Mouse (Mus musculus) gastrocnemius, adult 18-20 months (tissue): Measurements from ENCODE around the gene Aurkb. TPM values are rescaled to one million over a fixed set of nuclear protein-coding genes. Genes with fewer than 3 reads are reported as not detected.
"Not testable (repeated sequence)": the region's sequence is repeated elsewhere in the genome, so short reads cannot be mapped to it uniquely, and the experiment has no call there.

Experiments used
- DNase-seq: peaks from one replicate; pipeline ENCODE4 v3.0.0; 2021; ENCODE audit warnings: low spot score
- long read RNA-seq, 2 experiments: library from polyadenylated mRNA; stranded (forward); transcript quantifications; one replicate each; pipeline ENCODE4 v2.0.0; 2021
- total RNA-seq, 2 experiments: library from RNA; stranded (reverse); gene quantifications; 2 replicates each; pipeline ENCODE4 v1.2.3; 2021

Gene Aurkb
- not detected for total RNA-seq
- long read RNA-seq, experiment 1, result 0 reads
- long read RNA-seq, experiment 2, result 0 reads

DNA sequence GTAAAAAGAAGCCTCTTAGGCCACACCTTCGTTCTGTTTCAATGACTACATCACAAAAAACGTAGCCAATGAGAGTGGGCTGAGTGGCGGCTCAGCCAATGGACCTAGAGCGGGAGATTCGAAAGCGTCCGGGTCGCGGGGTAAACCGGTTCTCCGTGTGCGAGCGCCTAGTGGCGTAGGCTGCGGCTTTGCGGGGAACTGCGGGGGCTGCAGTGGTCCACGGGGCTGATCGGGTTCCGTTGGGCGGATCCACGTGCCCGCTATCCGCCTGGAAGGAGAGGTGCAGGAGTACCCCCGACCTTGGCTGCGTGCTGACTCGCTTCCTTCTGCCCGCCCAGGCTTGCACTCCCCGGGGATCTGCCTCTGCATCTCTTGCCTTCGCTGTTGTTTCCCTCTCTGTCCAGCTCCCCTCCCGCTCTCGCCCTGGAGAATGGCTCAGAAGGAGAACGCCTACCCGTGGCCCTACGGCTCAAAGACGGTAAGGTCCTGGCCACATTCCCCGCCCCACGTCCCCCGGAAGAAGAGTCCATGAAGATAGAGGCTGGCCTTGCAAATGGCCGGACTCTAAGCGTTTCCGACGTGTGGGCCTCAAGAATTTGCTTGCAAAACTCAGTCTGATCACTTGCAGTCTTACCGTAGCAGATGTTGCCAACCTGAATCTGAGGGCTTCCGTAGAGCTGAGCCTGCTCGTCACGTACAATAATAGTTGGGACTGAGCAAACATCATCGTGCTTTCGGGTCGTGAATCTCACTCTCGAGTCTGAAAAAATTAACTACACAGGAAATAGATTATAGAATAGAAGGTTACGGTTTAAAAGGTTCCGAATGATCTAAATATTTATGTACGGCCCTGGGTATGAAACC is at the start of gene Aurkb:
Gene Aurkb (plus strand): TSS at position 117 of the 864 bp plus-strand sequence.
- DNase-seq, result peak; percentile 79

DNA sequence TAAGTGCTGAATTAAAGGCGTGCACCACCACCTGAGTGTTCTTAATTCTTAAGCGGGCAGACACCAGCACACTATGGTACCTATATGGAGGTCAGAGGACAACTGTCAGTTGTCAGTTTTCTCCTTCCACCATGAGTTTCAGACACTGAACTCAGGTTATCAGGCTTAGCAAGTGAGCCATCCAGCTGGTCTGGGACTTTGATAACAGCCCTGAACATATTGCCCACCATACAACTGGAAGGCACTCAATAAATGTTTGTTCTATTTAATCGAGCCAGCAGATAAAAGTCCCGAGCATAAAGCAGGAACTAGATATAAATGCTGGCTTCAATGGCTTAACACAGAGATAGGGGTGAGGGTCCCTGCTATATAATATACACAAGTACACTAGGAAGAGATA is 48.4 kb upstream of the Aurkb start:
- no peak for DNase-seq

DNA sequence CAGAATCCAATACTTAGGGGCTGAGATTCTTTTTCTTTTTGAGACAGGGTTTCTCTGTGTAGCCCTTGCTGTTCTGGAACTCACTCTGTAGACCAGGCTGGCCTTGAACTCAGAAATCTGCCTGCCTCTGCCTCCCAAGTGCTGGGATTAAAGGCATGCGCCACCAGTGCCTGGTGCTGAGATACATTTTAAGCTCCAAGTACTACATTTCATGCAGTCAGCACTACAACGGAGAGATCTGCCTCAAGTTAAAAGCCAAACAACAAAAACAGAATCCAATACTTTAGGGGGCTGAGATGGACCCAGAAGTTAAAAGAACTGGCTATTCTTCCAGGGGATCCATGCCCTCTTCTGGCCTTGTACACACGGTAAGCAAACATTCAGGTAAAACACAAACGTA is 42.7 kb upstream of the Aurkb start:
- DNase-seq, result not testable (repeated sequence)

DNA sequence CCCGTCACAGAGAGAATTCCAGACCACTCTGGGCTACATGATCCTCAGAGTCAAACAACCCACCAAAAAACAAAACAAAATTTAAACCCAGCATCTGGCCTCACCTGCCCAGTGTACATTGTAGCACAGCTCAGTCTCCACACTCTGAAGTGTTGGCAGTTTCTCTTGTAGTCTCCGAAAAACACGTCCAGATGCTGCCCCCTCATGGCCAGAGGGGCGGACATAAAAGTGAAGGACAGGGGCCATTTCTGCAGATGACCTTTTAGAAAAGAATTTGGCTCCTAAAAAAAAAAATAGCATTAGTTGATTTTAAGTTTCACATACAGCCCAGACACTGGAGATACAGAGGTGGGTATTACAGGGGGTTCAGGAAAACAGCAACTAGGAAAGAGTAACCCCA is 41.9 kb upstream of the Aurkb start:
- DNase-seq, result no peak

DNA sequence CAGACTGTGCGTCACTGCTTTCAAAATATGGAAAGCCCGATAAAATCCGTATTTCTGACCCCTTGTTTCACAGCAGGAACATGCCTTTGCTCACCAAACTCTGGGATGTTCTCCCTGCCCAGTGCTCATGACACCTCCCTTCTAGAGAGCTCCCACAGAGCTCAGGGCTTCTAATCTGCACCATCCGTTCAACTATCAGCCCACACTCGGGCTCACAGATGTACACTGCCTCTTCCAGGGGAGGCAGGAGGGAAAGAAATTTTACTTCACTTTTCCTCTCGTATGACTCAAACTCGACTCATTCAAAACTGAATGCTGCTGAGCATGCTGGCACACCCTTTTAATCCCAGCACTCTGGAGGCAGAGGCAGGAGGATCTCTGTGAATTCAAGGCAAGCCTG is 40.3 kb upstream of the Aurkb start:
- DNase-seq, result no peak

DNA sequence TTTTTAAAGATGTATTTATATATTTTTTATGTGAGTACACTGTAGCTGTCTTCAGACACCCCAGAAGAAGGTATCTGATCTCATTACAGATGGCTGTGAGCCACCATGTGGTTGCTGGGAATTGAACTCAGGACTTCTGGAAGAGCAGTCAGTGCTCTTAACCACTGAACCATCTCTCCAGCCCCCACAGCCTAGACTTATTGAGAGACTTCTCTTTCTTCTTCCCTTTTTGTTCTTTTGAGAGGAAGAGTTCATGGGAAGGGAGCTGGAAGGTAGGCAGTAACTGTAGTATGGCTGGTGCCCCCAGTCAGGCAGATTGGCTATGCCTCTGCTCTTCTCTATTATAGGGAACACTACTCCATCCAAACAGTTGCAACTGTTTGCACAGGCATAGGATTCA is 38.9 kb upstream of the Aurkb start:
- not testable (repeated sequence) for DNase-seq

DNA sequence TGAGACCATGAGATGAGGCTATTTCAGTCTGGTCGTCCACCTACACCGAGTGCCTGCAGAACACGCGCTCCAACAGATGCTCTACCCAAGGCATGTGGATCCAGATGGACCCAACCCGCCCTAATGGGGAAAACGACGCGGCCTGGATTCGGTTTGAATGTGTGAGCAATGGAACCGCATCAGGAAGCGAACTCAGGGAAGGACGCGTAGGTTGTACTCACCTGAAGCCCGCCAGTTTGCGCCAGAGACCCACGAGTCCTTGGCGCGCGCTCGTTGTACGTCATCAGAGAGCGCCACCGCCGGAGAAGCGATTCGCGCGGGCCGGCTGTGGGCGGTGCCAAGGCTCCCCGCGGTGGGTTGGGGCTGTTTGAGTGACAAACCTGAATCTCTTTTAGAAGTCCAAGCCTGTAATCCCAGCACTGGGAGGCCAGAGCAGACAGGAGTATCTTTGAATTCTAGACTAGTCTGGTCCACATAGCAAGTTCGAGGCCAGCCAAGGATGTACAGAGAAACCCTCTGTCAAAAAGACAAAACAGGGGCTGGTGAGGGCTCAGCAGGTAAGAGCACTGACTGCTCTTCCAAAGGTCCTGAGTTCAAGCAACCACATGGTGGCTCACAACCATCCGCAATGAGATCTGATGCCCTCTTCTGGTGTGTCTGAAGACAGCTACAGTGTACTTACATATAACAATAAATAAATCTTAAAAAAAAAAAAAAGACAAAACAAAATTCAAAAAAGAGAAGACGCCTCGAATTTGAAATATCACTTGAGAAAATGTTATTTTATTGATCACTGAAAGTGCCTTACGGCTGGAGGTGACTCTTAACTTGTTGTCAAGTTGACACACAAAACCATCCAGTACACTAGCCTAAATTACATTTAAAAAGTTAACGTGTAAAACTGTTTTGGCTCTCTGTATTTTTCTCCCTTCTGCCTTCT is 37.0 kb upstream of the Aurkb start, which contains the start of gene Pfas:
Gene Pfas (minus strand): TSS at position 279 of the 940 bp plus-strand sequence.
- DNase-seq, result peak; percentile 71

DNA sequence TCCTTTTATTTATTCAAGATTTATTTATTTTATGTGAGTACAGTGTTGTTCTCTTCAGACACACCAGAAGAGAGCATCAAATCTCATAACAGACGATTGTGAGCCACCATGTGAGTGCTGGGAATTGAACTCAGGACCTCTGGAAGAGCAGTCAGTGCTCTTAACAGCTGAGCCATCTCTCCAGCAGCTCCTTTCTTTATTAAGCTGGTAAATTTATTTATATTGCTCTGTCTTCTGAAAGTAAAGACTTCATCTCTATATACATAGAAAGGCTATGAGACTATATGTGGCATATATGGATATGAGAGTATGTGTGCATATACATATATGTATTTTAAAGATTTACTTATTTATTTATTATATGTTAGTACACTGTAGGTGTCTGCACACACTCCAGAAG is 35.9 kb upstream of the Aurkb start:
- DNase-seq, result no peak

DNA sequence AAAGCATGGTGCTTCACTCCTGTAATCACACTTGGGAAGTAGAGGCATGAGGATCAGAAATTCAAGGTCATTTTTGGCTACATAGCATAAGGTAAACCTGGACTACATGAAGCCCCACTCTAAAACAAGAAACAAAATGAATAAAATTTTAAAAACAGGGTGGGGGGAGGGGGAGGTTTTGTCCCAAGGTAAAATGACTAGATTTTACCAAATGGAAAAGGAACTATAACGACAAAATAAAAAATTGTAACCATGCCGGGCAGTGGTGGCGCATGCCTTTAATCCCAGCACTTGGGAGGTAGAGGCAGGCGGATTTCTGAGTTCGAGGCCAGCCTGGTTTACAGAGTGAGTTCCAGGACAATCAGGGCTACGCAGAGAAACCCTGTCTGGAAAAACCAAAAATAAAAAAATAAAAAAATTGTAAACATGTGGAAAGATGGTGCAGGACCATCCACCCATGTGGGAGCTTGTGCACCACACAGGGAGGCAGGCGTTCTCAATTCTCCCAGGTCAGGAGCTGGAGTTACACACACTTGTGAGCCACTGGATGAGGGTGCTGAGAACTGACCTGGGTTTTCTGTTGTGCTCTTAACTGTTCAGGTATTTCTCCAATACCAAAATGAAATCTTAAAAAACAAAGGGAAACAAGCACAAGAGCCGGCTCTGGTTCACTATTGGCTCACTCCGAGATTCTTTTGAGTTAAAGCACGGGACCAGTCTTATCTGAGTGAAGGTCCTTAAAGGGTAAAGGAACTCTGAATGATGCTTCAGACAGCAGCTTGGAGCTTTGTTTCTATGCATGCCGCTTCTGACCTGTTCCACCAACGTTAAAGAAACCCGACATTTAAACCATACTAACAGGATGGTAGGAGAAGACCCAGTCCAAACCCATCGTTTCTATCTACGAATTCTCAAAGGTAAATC is 34.8 kb upstream of the Aurkb start:
- no peak for DNase-seq

DNA sequence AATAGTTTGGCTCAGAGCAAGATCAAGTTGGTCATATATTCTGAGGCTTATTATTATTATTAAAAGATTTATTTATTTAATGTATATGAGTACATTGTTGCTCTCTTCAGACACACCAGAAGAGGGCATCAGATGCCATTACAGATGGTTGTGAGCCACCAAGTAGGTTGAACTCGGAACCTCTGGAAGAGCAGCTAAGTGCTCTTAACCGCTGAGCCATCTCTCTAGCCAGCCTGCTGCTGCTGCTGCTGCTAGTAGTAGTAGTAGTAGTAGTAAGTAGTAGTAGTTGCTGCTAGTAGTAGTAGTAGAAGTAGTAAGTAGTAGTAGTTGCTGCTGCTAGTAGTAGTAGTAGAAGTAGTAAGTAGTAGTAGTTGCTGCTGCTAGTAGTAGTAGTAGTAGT is 34.0 kb upstream of the Aurkb start:
- DNase-seq, result not testable (repeated sequence)

DNA sequence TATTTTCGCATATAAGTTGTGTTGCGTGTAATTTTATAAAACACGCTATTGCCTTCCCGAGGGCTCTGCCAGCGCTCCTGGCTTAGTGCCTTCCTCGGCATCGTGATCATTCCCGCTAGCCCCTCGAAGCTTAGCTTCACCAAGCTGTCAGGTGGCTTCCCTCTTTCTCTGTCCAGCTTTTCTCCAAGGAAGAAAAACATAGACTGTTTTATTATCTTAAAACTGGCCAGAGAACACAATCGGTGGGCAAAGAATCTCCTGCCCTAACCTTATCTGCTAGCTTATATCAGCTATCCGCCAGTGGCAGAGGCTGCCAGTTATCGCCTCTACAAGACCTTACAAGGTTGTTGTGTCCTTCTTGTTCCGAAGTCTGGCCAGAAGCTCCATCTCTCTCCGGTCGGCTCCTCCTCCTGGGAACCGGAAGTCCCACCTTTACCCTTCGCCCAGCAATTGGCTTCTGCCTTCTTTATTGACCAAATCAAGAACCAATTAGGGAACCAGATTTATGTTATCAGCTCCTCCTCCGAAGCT is 33.3 kb upstream of the Aurkb start:
- peak; percentile 93 for DNase-seq

DNA sequence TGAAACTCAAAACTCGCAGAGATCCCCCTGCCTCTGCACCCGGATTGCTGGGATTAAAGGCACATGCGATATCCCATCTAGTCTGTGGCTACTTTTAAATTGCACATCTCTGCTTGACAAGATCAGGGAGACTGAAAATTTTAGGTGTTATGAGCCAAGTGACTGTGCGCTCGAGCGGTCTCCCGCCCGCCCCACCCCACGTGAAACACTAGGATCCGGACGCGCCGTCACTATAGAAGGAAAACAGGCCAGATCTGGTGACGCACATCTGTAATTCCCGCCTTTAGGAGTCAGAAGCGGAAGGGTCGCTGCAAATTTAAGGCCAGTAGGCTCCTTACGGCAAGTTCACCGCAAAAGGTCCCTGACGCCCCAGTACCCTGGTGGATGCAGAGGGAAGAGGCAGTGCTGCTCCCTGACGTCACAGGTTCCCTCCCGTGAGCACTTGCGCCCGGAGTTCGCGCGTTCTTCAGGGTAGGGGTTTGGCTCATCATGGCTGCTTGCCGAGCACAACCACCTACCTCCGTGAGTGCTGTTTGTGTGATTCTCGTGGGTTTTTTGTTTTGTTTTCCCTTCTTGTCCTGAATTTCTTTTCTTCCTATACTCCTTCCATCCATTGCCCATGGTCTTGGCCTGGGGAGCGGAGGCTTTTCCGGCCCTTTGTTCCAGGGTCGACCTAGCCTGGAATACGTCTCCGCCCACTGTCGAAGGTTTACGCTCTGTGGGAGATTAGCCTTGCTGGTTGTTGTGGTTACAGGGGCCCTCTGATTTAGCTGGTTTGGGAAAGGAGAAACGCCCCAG is 29.6 kb upstream of the Aurkb start, which contains the start of gene Ctc1:
Gene Ctc1 (plus strand): TSS at position 268 of the 798 bp plus-strand sequence.
- DNase-seq, result peak; percentile 90

DNA sequence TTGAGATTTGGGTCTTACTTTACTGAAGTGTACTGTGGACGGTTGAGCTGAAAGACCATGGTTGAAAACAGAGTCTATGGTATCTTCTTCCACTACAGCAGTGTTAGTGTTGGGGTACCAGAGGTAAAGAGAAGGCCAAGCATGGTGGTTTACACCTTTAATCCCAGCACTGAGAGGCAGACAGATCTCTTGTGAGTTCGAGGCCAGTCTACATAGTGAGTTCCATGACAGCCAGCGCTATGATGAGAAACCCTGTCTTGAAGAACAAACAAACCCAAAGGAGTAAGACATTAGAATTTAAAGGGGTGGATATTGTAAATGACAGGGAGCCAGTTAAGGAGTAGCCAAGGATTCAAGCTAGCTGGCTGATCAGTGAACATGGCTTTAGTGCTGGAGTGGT is 28.7 kb upstream of the Aurkb start:
- no peak for DNase-seq

DNA sequence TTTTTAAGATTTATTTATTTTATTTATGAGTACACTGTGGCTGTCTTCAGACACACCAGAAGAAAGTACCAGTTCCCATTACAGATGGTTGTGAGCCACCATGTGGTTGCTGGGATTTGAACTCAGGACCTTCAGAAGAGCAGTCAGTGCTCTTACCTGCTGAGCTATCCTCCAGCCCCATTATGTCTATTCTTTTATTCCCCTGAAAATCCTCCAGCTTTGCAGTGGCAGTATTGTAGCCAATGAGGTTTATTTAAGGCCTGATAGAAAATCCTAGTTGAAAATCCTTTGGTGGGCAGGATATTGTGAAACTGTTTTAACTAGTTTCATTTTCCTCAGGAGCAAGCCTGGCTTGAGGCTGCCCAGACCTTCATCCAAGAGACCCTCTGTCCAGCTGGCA is 24.8 kb upstream of the Aurkb start:
- no peak for DNase-seq

DNA sequence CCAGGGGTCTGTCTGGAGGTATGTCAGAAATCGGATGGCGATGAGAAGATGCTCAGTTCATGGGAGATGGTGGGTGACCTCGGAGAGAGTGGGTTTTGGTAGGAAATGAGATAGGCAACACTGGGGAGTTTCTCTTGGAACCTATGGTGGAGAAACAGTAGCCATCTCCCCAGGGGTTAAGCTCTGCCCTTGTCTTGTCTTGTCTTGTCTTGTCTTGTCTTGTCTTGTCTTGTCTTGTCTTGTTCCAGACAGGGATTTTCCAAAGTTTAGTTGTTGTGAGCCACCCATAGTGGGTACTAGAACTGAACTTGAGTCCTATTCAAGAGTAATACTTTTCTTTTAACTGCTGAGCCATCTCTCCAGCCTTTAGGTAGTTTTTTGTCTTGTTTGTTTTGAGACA is 18.9 kb upstream of the Aurkb start:
- no peak for DNase-seq

DNA sequence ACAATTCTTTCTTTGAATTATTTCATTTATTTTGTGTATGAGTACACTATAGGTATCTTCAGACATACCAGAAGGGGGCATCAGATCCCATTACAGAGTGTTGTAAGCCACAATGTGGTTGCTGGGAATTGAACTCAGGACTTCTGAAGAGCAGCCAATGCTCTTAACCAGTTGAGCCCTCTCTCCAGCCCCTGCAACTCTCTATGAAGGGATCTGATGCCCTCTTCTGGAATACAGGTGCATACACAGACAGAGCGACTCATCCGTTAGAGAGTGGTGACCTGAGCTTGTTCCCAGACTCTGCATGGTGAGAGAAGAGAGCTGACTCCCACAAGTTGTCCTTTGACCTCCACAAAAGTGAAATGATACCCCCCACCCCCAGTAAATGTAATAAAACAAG is 16.6 kb upstream of the Aurkb start:
- no peak for DNase-seq

DNA sequence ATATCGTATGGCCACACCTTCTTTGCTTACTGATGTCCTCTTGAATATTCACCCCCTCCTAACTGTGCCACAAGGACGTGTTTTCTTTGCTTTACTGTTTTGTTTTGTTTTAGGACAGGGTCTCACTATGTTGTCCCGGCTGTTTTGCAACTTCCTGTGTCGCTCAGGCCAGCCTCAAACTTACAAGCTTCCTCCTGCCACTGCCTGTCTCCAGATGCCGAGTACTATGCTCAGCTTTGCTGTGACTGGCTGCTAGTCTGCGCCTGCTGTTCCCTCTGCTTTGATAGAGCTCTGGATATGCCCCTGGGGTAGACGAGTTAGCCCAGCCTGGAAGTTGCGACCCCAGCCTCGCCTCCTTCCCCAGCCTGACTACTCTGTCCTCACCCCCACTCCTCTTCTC is 11.9 kb upstream of the Aurkb start:
- no peak for DNase-seq

DNA sequence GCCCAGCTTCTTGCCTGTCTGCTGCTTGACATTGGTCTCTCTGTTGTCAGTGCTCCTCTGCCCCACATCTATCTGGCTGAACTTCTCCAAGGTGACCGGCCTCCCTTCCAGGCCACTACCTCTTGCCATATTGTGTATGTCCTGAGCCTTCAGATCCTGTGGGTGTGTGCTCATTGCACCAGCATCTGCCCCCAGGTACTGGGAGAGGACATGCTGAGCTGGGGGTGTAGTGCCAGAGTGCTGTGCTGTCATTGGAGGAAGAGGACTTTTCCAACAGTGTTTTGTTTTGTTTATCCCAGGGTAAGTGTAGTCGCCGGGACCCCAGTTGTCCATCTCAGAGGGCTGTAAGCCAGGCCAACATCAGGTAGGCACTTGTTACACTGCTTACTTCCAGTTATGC is 10.9 kb upstream of the Aurkb start:
- no peak for DNase-seq

DNA sequence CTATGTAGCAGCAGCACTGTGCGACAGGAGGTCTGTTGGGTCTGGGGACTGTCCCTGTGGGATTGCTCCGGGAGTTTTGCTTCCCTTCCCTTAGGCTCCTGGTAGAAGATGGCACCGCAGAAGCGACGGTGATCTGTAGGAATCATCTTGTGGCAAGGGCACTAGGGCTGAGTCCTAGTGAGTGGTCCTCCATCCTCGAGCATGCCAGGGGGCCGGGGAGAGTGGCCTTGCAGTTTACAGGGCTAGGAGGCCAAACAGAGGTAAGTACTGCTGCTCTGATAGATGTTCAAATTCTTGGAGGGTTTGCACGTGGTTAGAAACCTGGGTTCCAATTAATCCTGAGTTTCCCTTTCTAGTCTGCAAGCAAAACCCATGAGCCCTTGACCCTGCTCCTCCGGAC is 10.0 kb upstream of the Aurkb start:
- no peak for DNase-seq

DNA sequence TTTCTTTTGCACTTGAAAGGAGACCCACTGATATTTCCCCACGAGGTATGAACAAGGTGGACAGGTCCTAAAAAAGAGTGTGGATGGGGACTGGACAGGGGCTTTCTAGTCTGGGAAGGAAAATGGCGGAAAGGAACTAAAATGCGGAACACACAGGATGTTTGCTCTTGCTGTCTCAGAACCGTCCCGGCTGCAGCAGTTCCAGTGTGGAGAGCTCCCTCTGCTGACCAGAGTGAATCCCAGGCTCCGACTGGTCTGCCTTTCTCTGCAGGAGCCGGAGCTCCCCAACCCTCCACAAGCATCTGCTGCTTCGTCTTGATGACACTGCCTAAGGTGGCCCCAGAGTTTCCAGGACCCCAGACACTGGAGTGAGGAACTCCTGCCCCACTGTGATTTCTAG is 9.6 kb upstream of the Aurkb start:
- DNase-seq, result peak; percentile 91
